Mouse (Mus musculus): ENCODE results near the gene Stpg4. TPM values are rescaled to one million over a fixed set of nuclear protein-coding genes. Genes with fewer than 3 reads are reported as not detected.

The Stpg4 gene
- polyA plus RNA-seq, 1 experiment from 2014 or later = not detected

- Histone ChIP-seq H3K27ac (no peak overlapping the region), H3K36me3 (peaks cover 11% of the 10 kb centered on the region), H3K4me3 (no peak overlapping the region), H3K9me3 (replicated peaks) (no peaks in the 10 kb centered on the region), H3K4me2 (no peak overlapping the region), H3K4me1 (peaks cover 60% of the 10 kb centered on the region), H3K9ac (no peak overlapping the region), H3K27me3 (replicated peaks) (no peaks in the 10 kb centered on the region)
- 87% methylated on average over 5 of the region's 5 CpGs for WGBS (ENCODE audit: insufficient replicate concordance)
- no peak for ATAC-seq
These were observed 71.3 kb downstream of the Stpg4 start for GRCm38 (mm10) chr17:87356261-87356660.

GRCm38 (mm10) chr17:87355456-87355855 lies 72.1 kb downstream of the Stpg4 start:
- peak; percentile 62 for ATAC-seq

GRCm38 (mm10) chr17:87353745-87354320 lies 73.7 kb downstream of the Stpg4 start:
- H3K27ac ChIP-seq = no peak overlapping the region
- WGBS (ENCODE audit: insufficient replicate concordance) = 80% methylated on average over 8 of the region's 8 CpGs
- no peaks in the 10 kb centered on the region for H3K27me3 ChIP-seq (replicated peaks)
- H3K36me3 ChIP-seq = peaks cover 4% of the 10 kb centered on the region; the same call in 1 of the 2 replicates
- H3K4me1 ChIP-seq = peaks cover 71% of the 10 kb centered on the region
- H3K4me3 ChIP-seq = no peak overlapping the region
- no peak for ATAC-seq
- H3K9ac ChIP-seq = no peak overlapping the region
- H3K9me3 ChIP-seq (replicated peaks) = no peaks in the 10 kb centered on the region
- no peak overlapping the region for H3K4me2 ChIP-seq

More at GRCm38 (mm10) chr17:87355456-87355855, 72.1 kb downstream of the Stpg4 start:
- H3K36me3 ChIP-seq = peaks cover 11% of the 10 kb centered on the region
- H3K4me2 ChIP-seq = no peak overlapping the region
- 39% methylated on average over 8 of the region's 8 CpGs for WGBS (ENCODE audit: insufficient replicate concordance)
- H3K9ac ChIP-seq = no peak overlapping the region
- no peak overlapping the region for H3K27ac ChIP-seq
- H3K9me3 ChIP-seq (replicated peaks) = no peaks in the 10 kb centered on the region
- H3K27me3 ChIP-seq (replicated peaks) = no peaks in the 10 kb centered on the region
- H3K4me3 ChIP-seq = no peak overlapping the region
- H3K4me1 ChIP-seq = peaks cover 68% of the 10 kb centered on the region

GRCm38 (mm10) chr17:87352898-87353225 lies 74.7 kb downstream of the Stpg4 start:
- Histone ChIP-seq H3K4me2 (no peak overlapping the region), H3K27me3 (replicated peaks) (no peaks in the 10 kb centered on the region), H3K27ac (no peak overlapping the region), H3K9ac (no peak overlapping the region), H3K4me1 (peaks cover 65% of the 10 kb centered on the region), H3K36me3 (peaks cover 4% of the 10 kb centered on the region), H3K9me3 (replicated peaks) (no peaks in the 10 kb centered on the region), H3K4me3 (no peak overlapping the region)
- 64% methylated on average over 1 of the region's 1 CpGs for WGBS (ENCODE audit: insufficient replicate concordance)
- no peak for ATAC-seq

- Histone ChIP-seq H3K4me3 (no peak overlapping the region), H3K36me3 (peaks cover 4% of the 10 kb centered on the region), H3K9ac (no peak overlapping the region), H3K27me3 (replicated peaks) (no peaks in the 10 kb centered on the region), H3K4me1 (peaks cover 65% of the 10 kb centered on the region), H3K9me3 (replicated peaks) (no peaks in the 10 kb centered on the region), H3K4me2 (no peak overlapping the region), H3K27ac (no peak overlapping the region)
- 60% methylated on average over 16 of the region's 16 CpGs for WGBS (ENCODE audit: insufficient replicate concordance)
- ATAC-seq = no peak
These were observed 75.2 kb downstream of the Stpg4 start for GRCm38 (mm10) chr17:87352106-87352897.

- H3K9me3 ChIP-seq (replicated peaks) = no peaks in the 10 kb centered on the region
- peaks cover 65% of the 10 kb centered on the region for H3K4me1 ChIP-seq
- peaks cover 4% of the 10 kb centered on the region for H3K36me3 ChIP-seq
- H3K4me3 ChIP-seq = no peak overlapping the region
- no peak for ATAC-seq
- H3K9ac ChIP-seq = no peak overlapping the region
- H3K27me3 ChIP-seq (replicated peaks) = no peaks in the 10 kb centered on the region
- no peak overlapping the region for H3K27ac ChIP-seq
- H3K4me2 ChIP-seq = no peak overlapping the region
- WGBS (ENCODE audit: insufficient replicate concordance) = 48% methylated on average over 20 of the region's 20 CpGs
These were observed 76.1 kb downstream of the Stpg4 start for GRCm38 (mm10) chr17:87351241-87352105.

GRCm38 (mm10) chr17:87350471-87351240 lies 76.9 kb downstream of the Stpg4 start:
- no peaks in the 10 kb centered on the region for H3K27me3 ChIP-seq (replicated peaks)
- no peaks in the 10 kb centered on the region for H3K9me3 ChIP-seq (replicated peaks)
- H3K4me3 ChIP-seq = no peak overlapping the region
- no peak overlapping the region for H3K27ac ChIP-seq
- 57% methylated on average over 13 of the region's 13 CpGs for WGBS (ENCODE audit: insufficient replicate concordance)
- no peak overlapping the region for H3K9ac ChIP-seq
- H3K4me2 ChIP-seq = no peak overlapping the region
- H3K4me1 ChIP-seq = peaks cover 59% of the 10 kb centered on the region
- ATAC-seq = no peak
- H3K36me3 ChIP-seq = peaks cover 4% of the 10 kb centered on the region

GRCm38 (mm10) chr17:87349575-87349974 lies 78.0 kb downstream of the Stpg4 start:
- Histone ChIP-seq H3K9ac (no peak overlapping the region), H3K9me3 (replicated peaks) (no peaks in the 10 kb centered on the region), H3K4me3 (no peak overlapping the region), H3K27ac (no peak overlapping the region), H3K36me3 (peaks cover 4% of the 10 kb centered on the region), H3K27me3 (replicated peaks) (no peaks in the 10 kb centered on the region), H3K4me1 (peaks cover 54% of the 10 kb centered on the region), H3K4me2 (no peak overlapping the region)
- ATAC-seq = no peak
- WGBS (ENCODE audit: insufficient replicate concordance) = 79% methylated on average over 9 of the region's 9 CpGs

GRCm38 (mm10) chr17:87349069-87349468 lies 78.5 kb downstream of the Stpg4 start:
- H3K4me1 ChIP-seq = peaks cover 49% of the 10 kb centered on the region
- no peak overlapping the region for H3K27ac ChIP-seq
- H3K36me3 ChIP-seq = peaks cover 4% of the 10 kb centered on the region
- H3K4me2 ChIP-seq = no peak overlapping the region
- no peak overlapping the region for H3K4me3 ChIP-seq
- no peak for ATAC-seq
- H3K27me3 ChIP-seq (replicated peaks) = no peaks in the 10 kb centered on the region
- H3K9ac ChIP-seq = no peak overlapping the region
- H3K9me3 ChIP-seq (replicated peaks) = no peaks in the 10 kb centered on the region
- WGBS (ENCODE audit: insufficient replicate concordance) = 45% methylated on average over 9 of the region's 9 CpGs

- Histone ChIP-seq H3K4me1 (peaks cover 47% of the 10 kb centered on the region), H3K9me3 (replicated peaks) (no peaks in the 10 kb centered on the region), H3K27me3 (replicated peaks) (no peaks in the 10 kb centered on the region), H3K9ac (no peak overlapping the region), H3K27ac (no peak overlapping the region), H3K4me3 (no peak overlapping the region), H3K4me2 (no peak overlapping the region), H3K36me3 (peaks cover 1% of the 10 kb centered on the region)
- WGBS (ENCODE audit: insufficient replicate concordance) = 65% methylated on average over 9 of the region's 9 CpGs
- ATAC-seq = no peak
These were observed 79.2 kb downstream of the Stpg4 start for GRCm38 (mm10) chr17:87348353-87348752.

GRCm38 (mm10) chr17:87345252-87345593 lies 82.3 kb downstream of the Stpg4 start:
- Histone ChIP-seq H3K4me1 (peaks cover 18% of the 10 kb centered on the region; the same call in 1 of the 2 replicates), H3K36me3 (peaks cover 11% of the 10 kb centered on the region), H3K9me3 (replicated peaks) (no peaks in the 10 kb centered on the region), H3K4me2 (no peak overlapping the region), H3K4me3 (no peak overlapping the region), H3K27ac (no peak overlapping the region), H3K27me3 (replicated peaks) (no peaks in the 10 kb centered on the region), H3K9ac (no peak overlapping the region)
- ATAC-seq = no peak
- 42% methylated on average over 4 of the region's 4 CpGs for WGBS (ENCODE audit: insufficient replicate concordance)
